Mouse (Mus musculus) granulocyte monocyte progenitor cell, adult 5-6 weeks (primary cell): ENCODE data around the gene Nanp. TPM values are rescaled to one million over a fixed set of nuclear protein-coding genes. Genes with fewer than 3 reads are reported as not detected.

ENCODE experiments used
- ATAC-seq: replicated peaks from 2 replicates; pipeline ENCODE4 v1.8.0; 2016; ENCODE audit warnings: mild to moderate bottlenecking, moderate TSS enrichment, inconsistent platforms; ENCODE audit not compliant: poor library complexity, severe bottlenecking
- total RNA-seq, 2 experiments: library from RNA; stranded (forward) in 1 of 2; stranded (reverse) in 1 of 2; fragments of 200-712, 200-1000 nt in 1 of 2; fragments of >200 nt in 1 of 2; fragmentation: Nextera tagmentation in 1 of 2; gene quantifications; 2 replicates each; pipeline ENCODE4 v1.2.3; 2014 to 2017

Nanp gene
- total RNA-seq (2014; fragmentation: Nextera tagmentation) (24.6 and 41.7 TPM in 2 replicates), total RNA-seq (2017) (13.3 and 17.7 TPM in 2 replicates)

- peak; percentile 87 for ATAC-seq
These were observed at the start of gene Nanp, which contains the start of gene Ninl for GRCm38 (mm10) chr2:151039232-151039695. TSS of gene Nanp (minus strand) at chr2:151039398. TSS of gene Ninl (minus strand) at chr2:151039382.

- no peak for ATAC-seq
These were observed 17.4 kb upstream of the Nanp start for GRCm38 (mm10) chr2:151056637-151057036.

DNA sequence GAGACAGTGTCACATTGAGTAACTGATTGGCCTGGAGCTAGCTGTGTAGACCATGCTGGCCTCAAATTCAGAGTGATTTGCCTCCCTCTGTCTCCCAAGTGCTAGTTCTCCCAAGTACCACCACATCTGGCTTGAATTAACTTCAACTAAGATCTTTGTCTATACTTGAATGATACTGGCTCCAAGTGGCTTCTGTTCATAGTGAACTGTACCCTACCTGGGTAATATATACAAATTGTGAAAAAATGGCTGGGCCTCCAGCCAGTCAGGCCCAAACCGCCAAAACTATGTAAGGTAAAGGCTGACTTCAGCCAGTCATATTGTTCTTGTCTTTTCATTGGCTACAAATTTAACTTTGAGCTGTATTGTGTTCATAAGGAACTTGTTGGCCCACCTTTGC lies 1.2 kb upstream of the Nanp start:
- no peak for ATAC-seq

- peak; percentile 13 for ATAC-seq
These were observed 528 bp upstream of the Nanp start for GRCm38 (mm10) chr2:151039726-151040125.

- ATAC-seq = peak; percentile 66
These were observed 381 bp downstream of the Nanp start for GRCm38 (mm10) chr2:151038811-151039222.

- peak; percentile 31 for ATAC-seq
These were observed 1.2 kb downstream of the Nanp start for GRCm38 (mm10) chr2:151037876-151038552.

DNA sequence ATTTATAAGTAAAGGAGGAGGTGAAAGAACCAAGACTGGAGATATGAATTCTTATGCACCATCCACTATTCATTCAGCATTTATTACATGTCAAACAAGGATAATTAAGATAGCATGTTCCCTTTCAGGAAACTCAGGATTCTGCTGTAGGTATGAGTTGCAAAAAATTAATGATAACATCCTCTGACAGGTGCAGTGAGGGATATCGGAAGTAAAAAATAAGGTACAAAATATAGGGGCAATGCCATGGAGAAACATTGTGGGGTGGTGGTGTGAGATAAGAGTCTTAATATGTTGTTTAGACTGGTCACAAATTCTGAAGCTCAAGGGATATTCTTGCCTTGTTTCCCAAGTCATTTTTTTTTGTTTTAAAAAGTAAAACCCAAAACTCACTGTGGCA lies 1.9 kb downstream of the Nanp start:
- ATAC-seq = no peak

GRCm38 (mm10) chr2:151036721-151037120 lies 2.5 kb downstream of the Nanp start:
- no peak for ATAC-seq

GRCm38 (mm10) chr2:151034435-151034834 lies 4.8 kb downstream of the Nanp start:
- no peak for ATAC-seq

DNA sequence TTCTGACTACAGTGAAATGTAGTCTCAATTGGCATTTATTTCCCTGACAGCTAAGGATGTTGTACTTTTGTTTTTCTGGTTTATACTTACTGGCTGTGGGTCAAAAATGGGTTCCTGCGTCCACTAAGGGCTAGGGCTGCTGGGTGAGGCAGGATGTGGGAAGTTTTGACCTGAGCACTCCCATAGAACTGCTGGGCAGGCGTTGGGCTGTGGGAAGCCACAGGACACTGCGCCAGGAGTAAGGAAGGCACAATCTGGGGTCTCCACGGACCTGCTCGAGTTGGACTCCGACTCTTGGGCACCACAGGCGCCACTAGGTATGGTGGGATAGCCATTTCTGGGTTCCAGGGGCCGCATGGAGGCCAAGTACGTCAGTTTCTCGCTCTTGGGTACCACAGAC lies 18.0 kb downstream of the Nanp start:
- ATAC-seq = no peak

DNA sequence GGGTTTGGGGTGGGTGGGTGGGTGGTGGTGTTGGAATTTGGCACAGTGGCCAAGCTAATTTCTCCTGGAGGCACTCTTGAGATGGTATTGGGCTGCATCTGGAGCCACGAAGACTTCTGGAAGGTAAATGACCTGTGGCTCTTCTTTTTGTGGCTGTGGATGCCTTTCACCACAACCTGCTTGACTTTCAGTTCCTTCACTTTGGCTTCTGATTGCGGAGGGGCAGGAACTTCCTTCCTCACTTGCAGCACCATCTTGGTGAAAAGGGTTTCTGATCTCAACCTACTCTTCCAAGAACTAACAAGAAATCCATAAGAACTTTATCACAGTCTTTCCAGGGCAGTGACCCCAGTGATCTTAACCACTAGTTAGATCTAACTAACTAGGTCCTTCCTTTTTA lies 23.9 kb downstream of the Nanp start:
- ATAC-seq = peak; percentile 59; the same call in 1 of the 2 replicates

DNA sequence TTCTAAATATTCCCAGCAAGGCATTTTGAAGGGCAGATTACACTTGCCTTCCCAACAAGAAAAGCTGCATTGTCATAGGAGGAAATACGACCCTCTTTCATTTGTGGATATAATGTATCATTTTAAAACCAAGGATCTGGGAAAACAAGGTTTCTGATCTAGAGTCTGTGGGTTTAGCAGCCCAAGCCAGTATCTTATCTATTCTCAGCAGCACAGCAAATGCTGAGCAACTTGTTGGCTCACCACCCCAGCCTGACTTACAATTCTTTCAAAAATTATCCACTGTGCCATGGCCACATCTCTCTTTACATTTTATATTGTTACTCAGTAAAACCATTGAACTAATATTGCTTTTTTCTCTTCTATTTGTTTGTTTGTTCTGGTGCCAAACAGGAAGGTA lies 27.9 kb downstream of the Nanp start:
- no peak for ATAC-seq

- ATAC-seq = no peak
These were observed 29.6 kb downstream of the Nanp start for GRCm38 (mm10) chr2:151009515-151010085.

GRCm38 (mm10) chr2:151008939-151009509 lies 30.2 kb downstream of the Nanp start:
- peak; percentile 75 for ATAC-seq

DNA sequence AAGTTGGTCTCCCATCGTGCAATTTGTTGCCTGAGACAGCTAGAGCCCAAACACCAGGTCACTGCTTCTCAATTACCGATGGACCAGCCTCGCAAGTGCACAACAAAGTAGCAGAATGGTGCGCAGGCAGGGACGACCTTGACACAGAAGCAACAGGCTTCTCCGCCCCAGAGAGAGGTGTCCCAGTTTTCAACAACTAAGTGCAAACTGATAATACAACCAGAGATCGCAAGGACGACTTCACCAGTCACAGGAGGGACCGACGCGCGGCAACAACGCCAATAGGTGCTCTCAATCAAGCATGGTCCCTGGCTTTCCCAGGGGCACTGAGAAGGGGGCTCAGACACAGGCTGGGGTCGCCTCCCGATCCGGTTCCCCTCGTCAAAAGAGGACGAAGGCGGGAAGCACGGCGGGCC lies 30.7 kb downstream of the Nanp start:
- ATAC-seq = no peak

DNA sequence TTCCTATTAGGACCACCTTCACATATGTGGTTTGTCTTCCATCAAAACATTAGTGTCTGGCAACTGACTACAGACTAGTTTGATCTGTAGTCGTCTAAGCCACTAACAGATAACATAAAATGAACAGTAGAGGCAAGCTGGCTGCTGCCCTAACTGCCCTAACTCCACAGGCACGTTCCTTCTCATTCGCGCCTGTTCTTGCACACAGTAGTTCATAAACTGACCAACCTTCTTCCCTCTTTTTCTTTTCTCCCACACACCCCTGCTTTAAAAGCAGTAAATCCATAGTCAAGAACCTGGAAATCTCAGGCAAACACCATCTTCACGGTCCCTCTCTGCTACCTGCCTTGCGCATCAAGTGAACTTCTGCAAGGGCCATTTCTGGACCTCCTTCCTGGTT lies 31.2 kb downstream of the Nanp start:
- no peak for ATAC-seq

DNA sequence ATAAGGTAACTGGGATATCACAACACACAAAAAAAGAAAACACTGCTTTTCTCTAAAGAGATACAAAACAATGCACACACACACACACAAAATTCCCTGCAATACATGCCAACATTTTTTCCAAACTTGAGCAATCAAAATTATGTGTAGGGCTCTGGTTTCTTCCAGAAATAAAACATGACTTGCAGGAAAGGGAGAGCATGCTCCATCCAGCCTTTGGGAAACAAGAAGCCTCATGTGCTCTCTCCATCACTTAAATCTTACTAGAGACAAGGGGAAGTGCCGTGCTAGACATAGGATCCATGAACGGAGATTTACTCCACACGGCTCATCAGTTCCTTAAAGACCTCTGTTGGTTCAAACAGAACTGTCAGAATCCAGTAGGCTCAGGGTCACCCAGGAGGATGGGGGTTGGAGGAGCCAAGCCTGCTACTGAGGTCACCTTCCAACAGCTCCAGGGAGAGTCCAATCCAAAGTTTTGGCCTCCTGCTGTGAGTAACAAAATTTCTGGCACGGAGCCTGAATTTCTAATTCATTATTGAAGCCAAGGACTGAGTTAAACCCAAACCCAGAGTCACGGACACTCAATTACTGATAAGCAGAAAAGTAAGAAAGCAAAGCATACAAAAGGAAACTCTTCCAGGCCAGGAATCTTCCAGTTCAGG lies 32.8 kb downstream of the Nanp start:
- no peak for ATAC-seq

DNA sequence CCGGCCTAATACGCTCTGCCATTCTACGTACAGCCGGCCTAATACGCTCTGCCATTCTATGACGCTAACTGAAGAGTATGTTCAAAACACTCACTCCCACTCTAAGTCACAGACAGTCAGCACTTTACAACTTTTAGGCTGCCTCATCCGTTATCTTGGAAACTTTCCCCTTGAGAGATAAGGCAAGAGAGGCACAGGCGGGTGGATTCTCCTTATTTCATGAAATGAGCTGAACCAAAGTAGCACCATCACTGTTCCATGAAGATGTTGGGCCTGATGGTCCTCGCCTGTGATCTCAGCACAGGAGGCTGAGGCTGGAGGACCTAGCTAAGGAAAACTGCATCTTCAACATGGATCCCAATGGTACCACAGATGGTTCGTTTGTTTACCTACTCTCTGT lies 34.8 kb downstream of the Nanp start:
- no peak for ATAC-seq

GRCm38 (mm10) chr2:151003796-151004195 lies 35.4 kb downstream of the Nanp start:
- ATAC-seq = no peak

DNA sequence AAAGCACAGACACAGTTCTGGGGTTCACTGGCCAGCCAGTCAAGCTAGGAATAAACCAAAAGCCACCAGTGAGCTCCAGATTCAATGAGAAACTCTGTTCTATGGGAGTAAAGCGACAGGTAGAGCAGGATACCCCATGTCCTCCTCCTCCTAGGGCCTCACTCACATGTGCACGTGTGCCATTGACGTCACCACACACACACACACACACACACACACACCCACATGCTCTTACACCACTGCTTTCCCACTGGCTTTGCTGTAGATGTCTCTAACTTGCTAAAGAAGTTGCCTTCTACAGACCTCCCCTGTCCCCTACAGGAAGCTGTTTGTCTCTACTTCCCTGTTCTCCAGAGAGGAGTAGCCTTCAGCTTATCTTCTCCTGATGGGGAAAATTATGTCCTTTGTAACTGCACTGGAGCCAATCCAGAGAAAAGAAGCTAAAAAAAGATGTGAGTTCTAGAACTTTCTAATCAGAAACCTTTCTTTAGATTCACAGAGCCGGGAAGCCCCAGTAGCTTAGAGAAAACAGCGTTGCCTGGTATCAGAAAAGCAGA lies 37.5 kb downstream of the Nanp start:
- peak; percentile 50 for ATAC-seq
